In the genomic region with DNA sequence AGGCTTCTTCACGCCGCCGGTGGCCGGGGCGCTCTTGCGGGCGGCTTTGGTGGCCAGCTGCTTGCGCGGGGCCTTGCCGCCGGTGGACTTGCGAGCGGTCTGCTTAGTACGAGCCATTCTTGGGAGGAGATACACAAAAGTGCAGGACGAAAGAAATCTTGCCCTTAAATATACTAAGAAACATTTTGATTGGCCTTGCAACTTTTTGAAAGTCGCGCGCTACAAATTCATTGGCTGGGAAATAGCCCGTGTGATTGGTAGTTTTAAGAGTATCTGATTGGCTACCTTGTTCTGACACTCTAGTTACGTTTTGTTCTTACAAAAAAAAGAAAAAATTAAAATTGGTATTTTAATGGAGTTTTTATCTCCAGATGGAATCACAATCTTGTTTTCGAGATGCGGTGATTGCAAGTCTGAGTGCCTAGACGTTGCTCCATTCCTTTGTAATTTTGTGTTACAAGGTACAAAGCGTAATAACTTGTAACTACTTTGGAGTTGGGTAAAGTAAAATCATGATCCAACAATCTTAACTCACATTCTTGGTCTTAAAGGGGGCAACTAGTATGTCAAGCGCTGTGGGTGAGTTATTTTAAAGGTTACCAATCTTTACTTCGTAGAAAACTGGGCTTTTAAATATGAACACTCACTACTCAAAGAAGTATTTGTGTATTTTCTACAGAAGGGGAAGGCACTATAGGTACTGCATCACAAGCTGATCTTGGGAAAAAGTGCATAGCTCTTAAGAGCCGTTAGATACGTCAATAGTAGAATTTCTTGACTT, we compare ENCODE assay signal across 8 mouse cellular contexts. TPM values are rescaled to one million over a fixed set of nuclear protein-coding genes. Genes with fewer than 3 reads are reported as not detected.
DNase-seq lines count a peak whose midpoint lies in the region; ATAC-seq lines count a peak whose summit lies in the region.

A gene (minus strand): TSS at position 222 of the 781 bp plus-strand sequence.

- peak within 1 kb of the TSS; percentile 31 for H3K4me3 ChIP-seq in hindbrain, embryonic 11.5 days (ENCODE audit: low read depth, low read length)

- H3K9me3 ChIP-seq in hindbrain, embryonic 11.5 days (ENCODE audit: control insufficient read depth, low read length): no peaks in the 10 kb centered on the region

- WGBS in hindbrain, embryonic 11.5 days: 1% methylated on average over 28 of the region's 28 CpGs

- no peaks in the 10 kb centered on the region for H3K27me3 ChIP-seq in hindbrain, embryonic 11.5 days (ENCODE audit: control insufficient read depth, insufficient read depth, low read length)

- peaks cover 4% of the 10 kb centered on the region; the same call in 1 of the 2 replicates for H3K4me1 ChIP-seq in hindbrain, embryonic 11.5 days (replicated peaks; ENCODE audit: control insufficient read depth, insufficient read depth, low read length)

- peak within 1 kb of the TSS; percentile 93 for H3K27ac ChIP-seq in hindbrain, embryonic 11.5 days (ENCODE audit: low read depth, low read length)

- peak within 1 kb of the TSS; percentile 40 for H3K9ac ChIP-seq in hindbrain, embryonic 11.5 days (ENCODE audit: low read depth, low read length)

- H3K36me3 ChIP-seq in hindbrain, embryonic 11.5 days (ENCODE audit: control insufficient read depth, insufficient read depth, low read length): no peaks in the 10 kb centered on the region

- peak; percentile 92 for DNase-seq in NIH3T3 (ENCODE audit: low read depth)
- peak; percentile 79 for DNase-seq in cerebellum, adult 9-11 months
- peak; percentile 75 to 93 for DNase-seq in frontal cortex, adult 2 months (ENCODE audit: extremely low spot score in 1 of 2, low spot score in 1 of 2)
- peak; percentile 87 for DNase-seq in hindbrain, embryonic 11.5 days (ENCODE audit: low spot score)
- peak; percentile 84 for DNase-seq in layer of hippocampus, adult 9-11 months
- DNase-seq in lung, postnatal 25 days (ENCODE audit: low spot score): peak; percentile 86
- peak; percentile 79 for DNase-seq in right cerebral cortex, adult 18-20 months
- peak; percentile 85 for DNase-seq in urinary bladder, postnatal 14 days (ENCODE audit: low spot score)

- peak; percentile 74 for ATAC-seq in hindbrain, embryonic 11.5 days (ENCODE audit: low FRiP score)

- H3K4me2 ChIP-seq in hindbrain, embryonic 11.5 days (replicated peaks; ENCODE audit: low read depth, low read length): peak within 1 kb of the TSS; percentile 59

RNA-seq across cellular contexts. Expression of the gene that starts here (rescaled TPM):
- 0.24 and 0.46 TPM in 2 replicates for polyA plus RNA-seq in frontal cortex, adult 2 months (2012; rRNA removed)
- 10.7 and 11.3 TPM in 2 replicates for polyA plus RNA-seq in hindbrain, embryonic 11.5 days (2014; fragmentation: Nextera tagmentation; extraction: Ambion mirVana)

Comparison
In these comparisons a context has a peak if more than half of its experiments do, and no peak if none do; other contexts are left out.
1. Peak in every context shown above with its lines: DNase-seq, ATAC-seq, H3K4me3 ChIP-seq and H3K27ac ChIP-seq.
2. Peak in DNase-seq in frontal cortex, adult 2 months; RNA of the gene not detected or under 1 TPM.